Mouse (Mus musculus): ENCODE measurements around the gene Mpig6b.

Mpig6b gene

DNA sequence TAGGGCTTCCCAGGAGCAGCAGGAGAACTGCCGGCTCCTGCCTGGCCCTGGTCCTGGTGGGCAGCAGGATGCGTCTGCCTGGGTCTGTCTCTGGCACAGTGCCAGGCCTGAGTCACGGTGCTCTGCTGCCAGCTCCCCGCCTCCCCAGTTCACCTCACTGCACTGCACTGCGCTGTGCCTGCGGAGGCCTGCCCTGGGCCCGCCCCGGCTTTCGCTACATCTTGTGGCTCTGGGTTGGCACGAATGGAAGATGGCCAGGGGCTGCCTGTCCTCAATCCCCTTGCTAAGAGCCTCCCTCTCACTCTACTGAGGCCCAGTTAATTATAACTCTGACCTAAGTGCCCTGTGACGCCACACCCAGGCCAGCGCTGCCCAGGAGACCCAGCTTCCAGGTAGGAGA, 49.6 kb downstream of the Mpig6b start, which contains the start of gene Vwa7:
Gene Vwa7, plus strand, starts transcription at position 204 of the 400 bp plus-strand sequence.
- DNase-seq = no peak

- DNase-seq = no peak
Observed at GRCm38 (mm10) chr17:35015296-35015695, 50.7 kb downstream of the Mpig6b start.

DNA sequence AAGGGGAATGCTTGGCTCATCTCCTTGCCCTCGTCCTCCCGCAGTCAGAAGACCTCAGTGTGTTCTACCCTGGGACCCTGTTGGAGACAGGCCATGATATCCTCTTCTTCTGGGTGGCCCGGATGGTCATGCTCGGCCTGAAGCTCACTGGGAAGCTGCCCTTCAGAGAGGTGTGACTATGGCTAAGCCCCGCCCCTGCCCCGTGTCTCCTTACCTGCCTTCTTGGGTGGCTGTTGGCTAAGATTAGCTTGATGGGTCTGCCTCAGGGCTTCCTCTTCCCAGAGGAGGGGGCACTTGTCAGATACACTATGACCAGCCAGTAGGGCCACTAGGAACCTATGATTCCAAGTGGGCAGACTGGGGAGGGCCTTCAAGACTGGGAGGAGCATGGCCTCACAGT, 52.8 kb downstream of the Mpig6b start:
- DNase-seq = no peak
